Mouse (Mus musculus): Measurements from ENCODE around the gene Pcsk6. TPM values are rescaled to one million over a fixed set of nuclear protein-coding genes. Genes with fewer than 3 reads are reported as not detected.

Pcsk6 gene
- 36.4 TPM for polyA plus RNA-seq (2014; fragmentation: Illumina TruSeq; extraction: RNeasy Lipid Tissue Mini Kit (QIAGEN cat#74804); ENCODE audit: low read depth, low replicate concordance)

GRCm38 (mm10) chr7:65861591-65862472 is at the start of gene Pcsk6:
TSS of gene Pcsk6 (plus strand) at chr7:65861734.

GRCm38 (mm10) chr7:66043552-66044459 is 182.3 kb downstream of the Pcsk6 start, which contains the start of gene Gm45213:
TSS of gene Gm45213 (plus strand) at chr7:66043602.

GRCm38 (mm10) chr7:66058703-66059102 is 197.2 kb downstream of the Pcsk6 start, which contains the start of gene Snrpa1:
TSS of gene Snrpa1 (plus strand) at chr7:66059003.

GRCm38 (mm10) chr7:66079364-66080230 is 218.1 kb downstream of the Pcsk6 start, which contains the start of gene Selenos:
TSS of gene Selenos (plus strand) at chr7:66079649.

Other genes starting within 250 kb of the Pcsk6 start
- 31.5 TPM for gene Tarsl2, start 216.8 kb upstream of the Pcsk6 start, polyA plus RNA-seq (2014; fragmentation: Illumina TruSeq; extraction: RNeasy Lipid Tissue Mini Kit (QIAGEN cat#74804); ENCODE audit: low read depth, low replicate concordance)
- 27.5 TPM for gene Tm2d3, start 170.6 kb upstream of the Pcsk6 start, polyA plus RNA-seq (2014; fragmentation: Illumina TruSeq; extraction: RNeasy Lipid Tissue Mini Kit (QIAGEN cat#74804); ENCODE audit: low read depth, low replicate concordance)
- gene Gm45213, start 181.9 kb downstream of the Pcsk6 start, polyA plus RNA-seq (2014; fragmentation: Illumina TruSeq; extraction: RNeasy Lipid Tissue Mini Kit (QIAGEN cat#74804); ENCODE audit: low read depth, low replicate concordance), result not detected
- 22.9 TPM for gene Snrpa1, start 197.3 kb downstream of the Pcsk6 start, polyA plus RNA-seq (2014; fragmentation: Illumina TruSeq; extraction: RNeasy Lipid Tissue Mini Kit (QIAGEN cat#74804); ENCODE audit: low read depth, low replicate concordance)
- gene Selenos, start 217.9 kb downstream of the Pcsk6 start, polyA plus RNA-seq (2014; fragmentation: Illumina TruSeq; extraction: RNeasy Lipid Tissue Mini Kit (QIAGEN cat#74804); ENCODE audit: low read depth, low replicate concordance), result 53.7 TPM
- 7.3 TPM for gene Chsy1, start 247.8 kb downstream of the Pcsk6 start, polyA plus RNA-seq (2014; fragmentation: Illumina TruSeq; extraction: RNeasy Lipid Tissue Mini Kit (QIAGEN cat#74804); ENCODE audit: low read depth, low replicate concordance)